Comparison of ENCODE assay signal across 16 mouse cellular contexts in the genomic region with DNA sequence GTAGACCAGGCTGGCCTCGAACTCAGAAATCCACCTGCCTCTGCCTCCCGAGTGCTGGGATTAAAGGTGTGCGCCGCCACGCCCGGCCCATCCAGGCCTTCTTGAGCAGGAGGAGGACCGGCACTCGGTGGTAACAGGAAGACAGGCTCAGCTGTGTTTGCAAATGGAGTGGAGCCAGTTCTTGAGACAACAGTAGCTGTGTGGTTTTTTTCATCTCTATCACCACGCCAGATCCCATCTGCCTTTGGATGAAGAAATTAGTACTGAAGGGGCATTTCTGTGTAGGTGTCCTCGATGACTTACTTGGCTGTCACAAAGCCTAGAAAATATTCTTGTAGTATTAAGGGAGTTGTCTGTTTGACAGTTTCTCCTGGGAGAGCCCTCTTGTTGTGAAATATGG. TPM values are rescaled to one million over a fixed set of nuclear protein-coding genes. Genes with fewer than 3 reads are reported as not detected.
DNase-seq lines count a peak whose midpoint lies in the region; ATAC-seq and TF ChIP-seq lines count a peak whose summit lies in the region.
"Had no signal": no experiment of that assay in that cellular context is flagged by ENCODE, and none has a peak within 500 bp of the region (broad histone marks: within the 10 kb centered on the region; RNA-seq: fewer than 3 reads in every experiment).

No protein-coding gene starts in this region.

- H3K4me3 ChIP-seq in left cerebral cortex, adult 2 months = no peak overlapping the region
- H3K4me3 ChIP-seq in kidney, embryonic 15.5 days (replicated peaks) = no peak overlapping the region
- H3K4me3 ChIP-seq: hindbrain, embryonic 10.5 days; layer of hippocampus, adult 2 months had no signal

- no peaks in the 10 kb centered on the region for H3K27me3 ChIP-seq in kidney, embryonic 15.5 days
- H3K27me3 ChIP-seq: CH12.LX had no signal

- ATAC-seq in kidney, embryonic 15.5 days (replicated peaks; ENCODE audit: low FRiP score) = no peak
- ATAC-seq: forebrain, postnatal 0 days; lung, postnatal 0 days had no signal

- H3K4me1 ChIP-seq in kidney, embryonic 15.5 days = peaks cover 23% of the 10 kb centered on the region

- H3K36me3 ChIP-seq in kidney, embryonic 15.5 days = peaks cover 18% of the 10 kb centered on the region

- DNase-seq in left cerebral cortex, adult 18-20 months (ENCODE audit: low spot score in 2 of 2) = peak; percentile 12 to 47
- no peak for DNase-seq in left cerebral cortex, adult 2 months (ENCODE audit: extremely low spot score in 1 of 2, low spot score in 2 of 2)
- peak; percentile 59 for DNase-seq in 416B (ENCODE audit: low read depth)
- DNase-seq in T-cell, adult 2 months (ENCODE audit: low spot score) = peak; percentile 21
- peak; percentile 26 to 75 for DNase-seq in left cerebral cortex, postnatal 25 days (ENCODE audit: low spot score in 2 of 2)
- no peak for DNase-seq in lung, postnatal 4 days
- DNase-seq: adrenal gland, postnatal 25 days; cerebellum, postnatal 36 days; forebrain, postnatal 0 days; kidney, adult 9 months; liver had no signal

- no peak for TF ChIP-seq CTCF in left cerebral cortex, adult 2 months (IDR thresholded peaks at IDR 0.05)

- no peaks in the 10 kb centered on the region for H3K9me3 ChIP-seq in kidney, embryonic 15.5 days (replicated peaks)
- H3K9me3 ChIP-seq: hindbrain, embryonic 10.5 days had no signal

- intact Hi-C loops in left cerebral cortex, adult 2 months (cut with DNase I) = no loop called here
- intact Hi-C loops in left cerebral cortex, postnatal 25 days (cut with DNase I) = no loop called here

- no peak overlapping the region for H3K27ac ChIP-seq in left cerebral cortex, adult 2 months
- H3K27ac ChIP-seq in kidney, embryonic 15.5 days = no peak overlapping the region
- H3K27ac ChIP-seq: hindbrain, embryonic 10.5 days; layer of hippocampus, adult 2 months had no signal

- WGBS in kidney, embryonic 15.5 days = 91% methylated on average over 10 of the region's 10 CpGs

- H3K9ac ChIP-seq in kidney, embryonic 15.5 days = no peak overlapping the region
- H3K9ac ChIP-seq: forebrain, postnatal 0 days had no signal

- no peak overlapping the region for H3K4me2 ChIP-seq in kidney, embryonic 15.5 days

RNA-seq across cellular contexts. Expression of a gene that starts 28.9 kb away (rescaled TPM):
- 10 to 100 TPM; 27.4 to 36.4 TPM for total RNA-seq in left cerebral cortex, adult 18-20 months (2021)
- total RNA-seq in left cerebral cortex, adult 2 months (2021) = 10 to 100 TPM; 27.5 to 29.3 TPM
- 10 to 100 TPM; 33.7 to 34.7 TPM for total RNA-seq in left cerebral cortex, postnatal 25 days (2021)
- 46.6 and 47.6 TPM in 2 replicates for polyA plus RNA-seq in kidney, embryonic 15.5 days (2015; fragmentation: Nextera tagmentation; extraction: Ambion mirVana)

Comparison
In these comparisons a context has a peak if more than half of its experiments do, and no peak if none do; other contexts are left out.
1. DNase-seq: peak in left cerebral cortex, adult 18-20 months (2 of 2), 416B (single experiment), T-cell, adult 2 months (single experiment) and left cerebral cortex, postnatal 25 days (2 of 2); none in left cerebral cortex, adult 2 months (0 of 2) and lung, postnatal 4 days (0 of 2).